Mouse (Mus musculus): ENCODE data around the gene 1700016D06Rik. TPM values are rescaled to one million over a fixed set of nuclear protein-coding genes. Genes with fewer than 3 reads are reported as not detected.

The 1700016D06Rik gene
- polyA plus RNA-seq, 1 experiment: 0.74 TPM

DNA sequence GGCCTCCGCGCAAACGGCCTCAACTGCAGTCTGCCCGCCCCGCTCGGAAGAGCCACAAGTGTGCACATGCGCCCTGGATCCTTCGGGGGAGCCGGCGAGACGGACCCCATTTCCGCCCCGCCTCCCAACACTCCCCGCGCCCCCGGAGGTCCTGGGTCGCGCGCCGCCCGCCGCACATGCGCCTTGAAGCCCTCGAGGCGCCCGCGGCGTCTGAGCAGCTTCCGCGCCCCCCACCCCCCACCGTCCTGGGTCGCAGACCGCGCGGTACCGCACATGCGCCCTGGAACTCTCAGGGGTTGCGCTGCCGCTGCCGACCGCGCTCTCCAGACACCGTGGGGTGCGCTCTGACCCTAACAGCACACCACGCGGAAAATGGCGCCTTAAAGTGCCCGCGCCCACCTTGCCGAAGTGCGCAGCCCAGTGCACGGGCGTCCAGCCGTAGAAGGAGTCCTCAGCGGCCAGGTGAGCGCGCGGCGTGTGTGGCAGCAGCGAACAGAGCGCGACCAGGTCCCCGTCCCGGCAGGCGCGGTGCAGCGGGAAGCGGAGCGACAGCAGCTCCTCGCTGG, 65.8 kb downstream of the 1700016D06Rik start:
- DNase-seq (ENCODE audit: low read depth): no peak

DNA sequence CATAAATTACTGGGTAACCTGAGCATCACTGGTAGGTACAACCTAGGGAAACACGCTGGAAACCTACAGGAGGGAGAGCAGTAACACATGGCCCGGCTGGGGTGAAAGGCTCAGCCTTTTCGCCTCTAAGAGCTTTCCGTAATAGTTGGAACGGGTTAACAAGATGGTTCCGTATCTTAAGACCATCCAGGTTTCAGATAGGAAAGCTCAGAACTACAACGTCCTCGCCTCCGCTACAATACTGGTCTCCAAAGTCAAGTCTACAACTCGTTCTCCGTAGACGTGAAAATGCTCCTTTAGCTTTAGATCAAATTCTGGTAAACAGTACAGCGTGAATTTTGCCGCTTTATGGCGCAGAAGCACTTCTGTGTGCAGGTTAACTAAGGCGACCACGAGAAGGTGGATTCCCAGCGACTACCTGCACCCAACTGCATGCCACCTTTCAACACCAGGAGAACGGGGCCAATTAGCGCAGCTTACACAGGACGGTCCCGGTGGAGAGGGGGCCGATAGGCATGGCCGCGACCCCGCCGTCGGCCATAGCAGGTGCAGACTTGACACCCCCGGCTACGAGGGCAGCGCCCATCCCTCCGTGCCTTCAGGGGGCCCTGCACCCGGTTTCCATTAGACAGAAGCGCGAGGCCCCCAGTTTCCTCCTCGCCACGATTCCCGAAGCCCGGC, 66.4 kb downstream of the 1700016D06Rik start:
- DNase-seq (ENCODE audit: low read depth): no peak

DNA sequence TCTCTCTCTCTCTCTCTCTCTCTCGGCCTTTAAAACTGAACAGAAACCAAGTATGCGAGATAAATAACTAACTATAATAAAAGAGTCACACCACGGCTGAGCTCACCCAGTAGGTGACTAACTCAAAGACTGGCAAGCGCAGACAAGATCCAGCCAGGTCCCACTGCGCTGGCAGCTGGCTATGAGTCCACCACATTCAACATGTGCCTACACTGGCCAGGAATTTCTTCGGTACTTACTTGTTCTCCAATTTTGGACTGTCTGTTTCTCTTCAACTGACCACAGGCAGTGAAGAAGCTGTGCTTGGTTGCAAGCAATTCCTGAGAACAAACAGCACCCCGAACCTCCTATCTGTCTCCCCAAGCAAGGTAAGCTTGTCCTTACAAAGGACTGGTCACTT, 67.4 kb downstream of the 1700016D06Rik start:
- DNase-seq (ENCODE audit: low read depth): no peak

DNA sequence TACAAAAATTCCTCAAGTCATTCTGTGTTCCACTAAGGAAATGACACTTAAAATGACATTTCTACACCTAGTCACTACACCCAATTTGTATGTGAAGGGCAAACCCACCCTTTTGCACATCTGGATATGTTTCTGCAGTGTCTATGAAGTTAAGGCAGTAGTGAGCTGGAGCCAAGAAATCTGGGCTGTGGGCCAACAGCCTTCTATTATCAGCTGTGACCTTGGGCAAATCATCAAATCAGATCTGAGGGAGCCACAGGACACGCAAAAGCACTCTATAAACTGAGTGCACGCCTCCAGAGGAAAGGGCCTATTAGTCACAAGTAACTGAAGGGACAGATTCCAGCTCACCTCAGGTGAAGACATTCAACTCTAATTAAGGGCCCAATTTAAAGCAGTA, 68.5 kb downstream of the 1700016D06Rik start:
- no peak for DNase-seq (ENCODE audit: low read depth)

DNA sequence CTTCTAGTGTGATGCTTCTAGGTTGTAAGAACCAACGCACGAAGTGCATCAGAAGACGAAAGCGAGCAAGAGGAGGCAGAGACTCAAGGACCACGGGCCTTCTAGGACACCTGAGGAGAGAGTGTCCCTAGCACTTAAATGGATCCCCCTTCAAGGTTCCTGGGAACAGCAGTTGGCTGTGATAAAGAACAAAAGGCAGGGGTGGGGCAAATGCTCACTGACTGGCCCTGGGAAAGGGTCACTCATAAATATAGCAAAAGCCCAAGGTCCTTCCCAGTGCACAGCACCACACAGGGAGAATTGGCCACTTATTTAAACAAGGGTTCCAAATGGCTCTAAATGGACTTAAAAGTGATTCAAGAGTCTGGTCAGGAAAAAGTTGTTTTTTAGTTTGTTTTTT, 71.7 kb downstream of the 1700016D06Rik start:
- DNase-seq (ENCODE audit: low read depth): no peak

DNA sequence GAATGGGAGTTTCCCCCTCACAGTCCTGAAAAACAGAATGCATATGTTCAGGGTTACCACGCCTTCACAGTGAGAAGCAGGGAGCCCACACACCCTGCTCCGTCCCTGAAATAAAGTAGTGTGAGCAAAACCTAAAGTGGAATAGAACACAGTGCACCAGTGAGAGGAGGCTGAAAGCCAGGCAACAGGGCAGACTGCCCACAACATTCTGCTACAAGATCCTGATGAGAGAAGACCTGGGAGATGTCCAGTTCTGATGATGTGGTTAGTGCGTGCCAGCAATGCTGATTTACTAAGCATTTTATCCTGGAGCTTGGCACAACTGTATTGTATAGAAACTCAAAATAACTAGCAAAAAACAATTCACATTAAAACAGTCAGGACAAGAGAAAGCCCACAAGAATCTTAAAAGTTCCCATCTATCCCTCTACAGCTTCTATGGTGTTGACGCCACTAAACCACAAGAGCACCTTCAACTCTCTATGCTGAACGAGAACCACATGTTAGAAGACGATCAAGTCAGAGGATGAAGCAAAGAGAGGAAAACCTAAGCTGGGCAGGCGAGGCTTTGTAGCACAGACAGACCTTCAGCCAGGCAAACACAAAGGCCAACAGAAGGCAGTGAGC, 72.2 kb downstream of the 1700016D06Rik start:
- no peak for DNase-seq (ENCODE audit: low read depth)

DNA sequence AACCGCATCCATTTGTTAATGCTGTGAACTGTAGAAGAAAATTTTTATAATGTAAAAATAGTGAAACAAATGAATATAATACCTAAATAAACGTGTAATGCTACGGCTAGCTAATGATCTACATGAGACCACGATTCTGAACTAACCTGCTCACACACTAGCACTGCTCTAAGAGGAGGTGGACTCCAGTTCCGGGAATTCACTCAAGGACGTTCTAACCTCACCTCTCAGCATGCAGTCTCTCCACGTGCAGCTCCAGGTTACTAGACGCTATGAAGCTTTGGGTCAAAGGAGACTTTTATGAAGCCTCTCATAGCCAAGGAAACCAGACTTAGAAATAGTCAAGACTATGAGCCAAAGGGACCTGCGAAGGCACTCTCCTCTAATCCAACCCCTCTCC, 73.1 kb downstream of the 1700016D06Rik start:
- no peak for DNase-seq (ENCODE audit: low read depth)

DNA sequence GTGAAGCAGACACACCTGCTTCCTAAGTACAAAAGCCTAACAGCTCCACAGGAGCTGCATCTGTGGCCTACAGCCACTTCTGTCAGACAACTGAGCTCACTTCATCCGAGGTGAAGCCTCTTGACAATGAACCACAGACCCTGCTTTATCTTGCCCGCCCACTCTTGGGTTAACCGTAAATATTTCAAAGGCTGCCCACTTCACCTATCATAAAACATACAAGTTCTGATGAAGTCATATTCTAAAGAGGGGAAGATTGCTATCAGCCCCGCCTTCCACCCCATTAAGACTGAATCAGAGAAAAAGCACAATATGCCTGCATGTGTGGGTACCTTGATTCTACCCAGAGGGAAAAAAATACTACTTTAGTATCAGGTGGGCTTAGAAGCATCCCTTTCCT, 75.8 kb downstream of the 1700016D06Rik start:
- no peak for DNase-seq (ENCODE audit: low read depth)

DNA sequence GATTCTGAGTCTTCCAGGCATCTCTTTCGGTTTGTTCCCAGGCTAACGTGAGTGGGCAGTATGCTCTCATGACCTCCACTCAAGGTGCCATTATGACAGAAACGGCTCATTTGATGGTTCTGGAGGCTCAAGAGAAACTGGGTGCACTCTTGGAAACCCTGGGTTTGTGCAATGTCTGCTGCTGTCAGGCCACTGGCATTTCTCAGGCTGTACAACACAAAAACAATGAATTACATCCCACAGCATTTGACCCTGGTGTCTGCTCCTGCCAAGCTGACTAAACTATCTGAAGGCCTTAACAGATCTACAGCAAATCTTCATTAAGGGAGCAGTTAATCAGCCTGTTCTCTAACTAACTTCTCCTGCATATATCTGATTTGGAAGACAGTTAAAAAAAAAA, 81.8 kb downstream of the 1700016D06Rik start:
- no peak for DNase-seq (ENCODE audit: low read depth)

DNA sequence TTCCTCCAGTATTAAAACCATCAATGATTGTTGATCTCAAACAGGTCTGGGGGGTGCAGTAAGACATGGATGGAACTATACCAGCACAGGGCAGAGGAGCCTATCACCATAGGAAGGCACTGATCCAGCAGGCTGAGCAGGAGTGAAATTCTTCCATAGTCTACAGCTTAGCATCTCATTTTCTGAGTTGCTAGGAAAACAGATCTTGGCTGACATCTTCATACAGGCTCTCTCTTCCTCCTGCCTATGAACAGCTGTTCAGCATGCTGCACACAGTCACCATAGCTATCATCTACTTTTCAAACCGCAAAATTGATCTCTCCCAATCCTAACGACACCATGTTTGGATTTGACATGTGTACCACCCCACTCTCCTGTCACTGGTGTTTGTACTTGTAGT, 82.8 kb downstream of the 1700016D06Rik start:
- DNase-seq (ENCODE audit: low read depth): no peak

DNA sequence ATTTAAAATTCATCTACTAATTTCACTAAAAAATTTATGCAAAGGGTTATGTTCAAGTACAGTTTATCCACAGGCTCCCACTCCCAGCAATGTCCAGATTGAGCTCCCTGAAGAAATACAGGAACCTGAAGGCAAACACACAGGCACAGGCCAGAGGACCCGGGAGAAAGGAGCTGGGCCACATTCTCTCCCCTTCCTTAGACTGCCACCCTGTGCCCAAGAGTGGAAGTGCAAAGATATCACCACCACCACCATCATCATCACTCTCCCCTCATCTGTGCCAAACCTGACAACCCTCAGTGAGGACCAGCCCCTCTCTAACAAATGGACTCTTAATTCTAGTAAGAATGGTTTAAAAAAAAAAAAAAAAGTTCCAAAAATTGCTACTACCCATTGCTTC, 84.6 kb downstream of the 1700016D06Rik start:
- no peak for DNase-seq (ENCODE audit: low read depth)

DNA sequence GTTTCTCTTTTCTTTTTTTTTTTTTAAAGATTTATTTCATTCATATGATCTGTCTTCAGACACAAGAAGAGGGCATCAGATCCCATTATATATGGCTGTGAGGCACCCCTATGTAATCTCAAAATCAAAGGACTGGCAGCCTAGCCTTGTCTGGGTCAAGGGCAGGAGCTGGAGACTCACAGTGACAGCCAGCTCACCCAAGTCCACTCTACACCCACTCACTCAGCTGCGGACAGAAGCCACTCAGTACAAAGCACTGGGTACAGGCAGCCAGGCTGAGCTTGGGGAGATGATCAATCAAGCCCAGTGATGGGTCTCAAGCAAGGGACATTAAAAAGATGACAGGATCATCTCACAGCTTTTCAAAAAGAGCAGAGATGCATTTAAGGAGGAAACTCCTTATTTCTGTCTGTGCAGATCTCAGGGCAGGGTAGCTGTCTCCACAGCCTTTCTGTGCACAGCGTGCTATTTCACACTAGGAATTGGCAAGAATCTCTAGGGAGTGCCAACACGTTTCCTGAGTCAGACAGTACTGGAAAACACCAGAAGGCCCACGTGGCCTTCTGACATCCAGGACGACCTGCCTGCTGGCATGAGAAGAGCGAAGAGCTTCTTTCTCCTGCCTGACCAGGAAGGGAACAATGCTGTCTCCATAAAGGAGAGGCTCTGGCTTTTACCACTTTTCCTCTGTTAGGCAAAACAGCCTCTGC, 86.6 kb downstream of the 1700016D06Rik start:
- DNase-seq (ENCODE audit: low read depth): no peak

DNA sequence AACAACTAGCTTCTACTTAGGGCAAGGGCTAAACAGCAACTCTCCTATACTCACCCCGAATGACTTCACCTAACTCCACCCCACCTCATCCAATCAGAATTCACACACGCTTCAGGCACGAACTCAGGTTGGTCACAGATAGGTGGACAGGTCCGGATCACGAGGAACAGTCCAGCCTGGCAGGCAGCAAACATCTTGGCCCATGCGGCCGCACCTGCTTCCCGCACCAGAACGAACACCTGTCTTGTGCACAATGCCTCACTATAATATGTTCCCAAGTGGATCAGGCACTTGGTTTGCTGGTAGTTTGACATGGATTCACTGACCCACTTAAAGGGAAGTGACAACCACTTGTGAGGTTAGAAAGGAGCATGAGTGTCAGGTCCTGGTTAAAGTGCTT, 92.0 kb downstream of the 1700016D06Rik start:
- DNase-seq (ENCODE audit: low read depth): no peak

Other genes starting within 250 kb of the 1700016D06Rik start
- gene Rab20, start 222.4 kb downstream of the 1700016D06Rik start, polyA plus RNA-seq (2012; rRNA removed): 39.1 and 46.9 TPM in 2 replicates
- gene Naxd, start 203.6 kb downstream of the 1700016D06Rik start, polyA plus RNA-seq (2012; rRNA removed): 186 and 189 TPM in 2 replicates
- 36.2 and 39.0 TPM in 2 replicates for gene Cars2, start 150.3 kb downstream of the 1700016D06Rik start, polyA plus RNA-seq (2012; rRNA removed)
- gene Ing1, start 145.5 kb downstream of the 1700016D06Rik start, polyA plus RNA-seq (2012; rRNA removed): 16.2 and 21.7 TPM in 2 replicates
- 58.8 and 66.0 TPM in 2 replicates for gene Ankrd10, start 65.3 kb downstream of the 1700016D06Rik start, polyA plus RNA-seq (2012; rRNA removed)
- 24.5 and 29.9 TPM in 2 replicates for gene Arhgef7, start 26.7 kb upstream of the 1700016D06Rik start, polyA plus RNA-seq (2012; rRNA removed)
- gene Tex29, start 139.4 kb upstream of the 1700016D06Rik start, polyA plus RNA-seq (2012; rRNA removed): 0.38 TPM in 2 replicates